Mouse (Mus musculus): Measurements from ENCODE around the gene Vat1l.

Gene Vat1l

GRCm38 (mm10) chr8:114401679-114402078, 196.3 kb downstream of the Vat1l start:
- no peak for DNase-seq

DNA sequence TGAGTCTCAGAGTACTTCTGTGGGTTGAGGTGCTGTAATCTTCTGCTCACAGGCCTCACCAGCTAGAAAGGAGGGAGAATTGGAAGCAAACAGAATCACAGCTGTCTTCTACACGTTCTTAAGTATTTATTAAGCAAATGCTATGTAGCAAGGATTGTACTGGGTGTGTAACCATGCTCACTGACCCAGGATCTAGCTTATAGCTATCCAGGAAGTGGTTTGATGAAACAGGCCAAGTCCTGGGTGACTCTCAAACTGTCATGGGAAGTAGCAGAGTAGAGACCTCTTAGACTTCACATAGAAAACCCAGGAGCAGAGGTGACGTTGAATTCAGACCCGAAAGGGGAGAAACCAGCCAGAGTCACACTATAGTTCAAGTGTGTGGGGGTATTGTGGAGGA, 206.0 kb downstream of the Vat1l start:
- no peak for DNase-seq

GRCm38 (mm10) chr8:114417786-114418185, 212.4 kb downstream of the Vat1l start, which contains the start of gene Clec3a:
TSS of gene Clec3a (plus strand) at chr8:114418086.
- DNase-seq = no peak

GRCm38 (mm10) chr8:114418486-114418885, 213.1 kb downstream of the Vat1l start:
- no peak for DNase-seq

GRCm38 (mm10) chr8:114418904-114419303, 213.5 kb downstream of the Vat1l start:
- DNase-seq = no peak

DNA sequence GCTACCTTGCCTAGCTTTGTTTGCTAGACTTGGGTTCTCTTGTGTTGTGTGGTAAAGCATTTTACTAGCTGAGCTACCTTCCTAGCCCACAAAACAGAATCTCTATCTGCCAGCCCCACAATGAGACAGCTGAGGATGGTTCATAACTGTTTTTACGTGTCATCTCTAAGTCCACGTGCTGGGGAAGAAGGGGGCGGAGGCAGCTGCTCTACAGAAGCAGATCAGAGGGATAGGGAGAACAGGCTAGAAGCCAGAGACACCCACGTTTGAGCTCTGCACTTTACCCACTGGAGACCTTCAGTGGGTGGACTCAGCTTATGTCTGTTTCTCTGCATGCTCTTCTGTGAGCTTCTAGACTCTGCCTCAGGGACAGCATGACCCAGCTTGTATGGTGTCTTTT, 216.1 kb downstream of the Vat1l start:
- no peak for DNase-seq

All from kidney, postnatal 10 days (tissue).